In genomic region chr6:126544107-126545036, GRCm38 (mm10) we compare ENCODE assay signal across 22 mouse cellular contexts. TPM values are rescaled to one million over a fixed set of nuclear protein-coding genes. Genes with fewer than 3 reads are reported as not detected.
DNase-seq lines count a peak whose midpoint lies in the region; ATAC-seq lines count a peak whose summit lies in the region.
"Had no signal": no experiment of that assay in that cellular context is flagged by ENCODE, and none has a peak within 500 bp of the region (broad histone marks: within the 10 kb centered on the region; RNA-seq: fewer than 3 reads in every experiment).

No protein-coding gene starts in this region.

- H3K9ac ChIP-seq in forebrain, embryonic 14.5 days (ENCODE audit: low read length) = no peak overlapping the region
- H3K9ac ChIP-seq in midbrain, embryonic 13.5 days (replicated peaks) = no peak overlapping the region
- H3K9ac ChIP-seq: liver, postnatal 0 days had no signal

- no peak overlapping the region for H3K4me2 ChIP-seq in forebrain, embryonic 14.5 days (ENCODE audit: low read length)
- no peak overlapping the region for H3K4me2 ChIP-seq in midbrain, embryonic 13.5 days (replicated peaks)
- H3K4me2 ChIP-seq: heart, embryonic 11.5 days had no signal

- ATAC-seq in forebrain, embryonic 14.5 days = peak; percentile 48; the same call in 1 of the 2 replicates
- peak; percentile 55; the same call in 1 of the 2 replicates for ATAC-seq in midbrain, embryonic 13.5 days
- ATAC-seq: inflammation-experienced regulatory T-cells, adult 6 months; liver, postnatal 0 days had no signal

- no peak overlapping the region for H3K4me3 ChIP-seq in forebrain, embryonic 14.5 days (ENCODE audit: low read depth, low read length)
- no peak overlapping the region for H3K4me3 ChIP-seq in midbrain, embryonic 13.5 days (replicated peaks)
- H3K4me3 ChIP-seq: embryonic facial prominence, embryonic 10.5 days; gastrocnemius, adult 2 months; limb, embryonic 10.5 days had no signal

- DNase-seq in left cerebral cortex, postnatal 4 days = peak; percentile 17
- no peak for DNase-seq in left cerebral cortex, postnatal 10 days (ENCODE audit: extremely low spot score in 1 of 2, low spot score in 2 of 2)
- DNase-seq in Muller cell, postnatal 12 days (ENCODE audit: inconsistent ontology term) = peak; percentile 19
- peak; percentile 49 for DNase-seq in forebrain, embryonic 14.5 days (ENCODE audit: low spot score)
- DNase-seq in layer of hippocampus, adult 11-12 months (ENCODE audit: low spot score) = no peak
- no peak for DNase-seq in lung, adult 18-20 months
- DNase-seq: adrenal gland, adult 2 months; cerebellum, adult 8-10 months; gastrocnemius, adult 2 months; heart, postnatal 14 days; kidney, adult 2 months; kidney, postnatal 10 days; liver, postnatal 0 days; right cerebral cortex, postnatal 25 days had no signal

- 46% methylated on average over 16 of the region's 16 CpGs for WGBS in forebrain, embryonic 14.5 days
- WGBS in midbrain, embryonic 13.5 days = 58% methylated on average over 16 of the region's 16 CpGs

- intact Hi-C loops in left cerebral cortex, postnatal 4 days (cut with DNase I) = no loop called here
- intact Hi-C loops in left cerebral cortex, postnatal 10 days (cut with DNase I) = no loop called here

- H3K27me3 ChIP-seq in forebrain, embryonic 14.5 days (replicated peaks; ENCODE audit: control insufficient read depth, insufficient read depth, low read length) = no peaks in the 10 kb centered on the region
- no peaks in the 10 kb centered on the region for H3K27me3 ChIP-seq in midbrain, embryonic 13.5 days

- H3K4me1 ChIP-seq in forebrain, embryonic 14.5 days (ENCODE audit: control insufficient read depth, insufficient read depth, low read length) = no peaks in the 10 kb centered on the region
- peaks cover 11% of the 10 kb centered on the region; the same call in 1 of the 2 replicates for H3K4me1 ChIP-seq in midbrain, embryonic 13.5 days (replicated peaks)

- no peaks in the 10 kb centered on the region for H3K36me3 ChIP-seq in forebrain, embryonic 14.5 days (ENCODE audit: control insufficient read depth, insufficient read depth, low read length)
- no peaks in the 10 kb centered on the region for H3K36me3 ChIP-seq in midbrain, embryonic 13.5 days
- H3K36me3 ChIP-seq: embryonic facial prominence, embryonic 10.5 days; limb, embryonic 10.5 days had no signal

- H3K27ac ChIP-seq in forebrain, embryonic 14.5 days (ENCODE audit: low read depth, low read length) = peak overlapping the region; percentile 45; the same call in 1 of the 2 replicates
- peak overlapping the region; percentile 48; the same call in 1 of the 2 replicates for H3K27ac ChIP-seq in midbrain, embryonic 13.5 days
- H3K27ac ChIP-seq: embryonic facial prominence, embryonic 10.5 days; gastrocnemius, adult 2 months; limb, embryonic 10.5 days had no signal

- no peaks in the 10 kb centered on the region for H3K9me3 ChIP-seq in forebrain, embryonic 14.5 days (replicated peaks; ENCODE audit: control insufficient read depth, low read length)
- H3K9me3 ChIP-seq in midbrain, embryonic 13.5 days = no peaks in the 10 kb centered on the region
- H3K9me3 ChIP-seq: embryonic facial prominence, embryonic 10.5 days; limb, embryonic 10.5 days had no signal

RNA-seq across cellular contexts. Expression of gene Kcna5, which starts 9.2 kb away (rescaled TPM):
- 1 to 10 TPM; 1.3 to 1.9 TPM for total RNA-seq in left cerebral cortex, postnatal 4 days (2021)
- total RNA-seq in left cerebral cortex, postnatal 10 days (2021) = 1 to 10 TPM; 2.9 to 4.3 TPM
- polyA plus RNA-seq in forebrain, embryonic 14.5 days (2014; fragmentation: Nextera tagmentation; extraction: Ambion mirVana) = 1.4 and 1.6 TPM in 2 replicates
- 3.3 and 5.5 TPM in 2 replicates for polyA plus RNA-seq in midbrain, embryonic 13.5 days (2015; fragmentation: Nextera tagmentation; extraction: Ambion mirVana)
- total RNA-seq: common myeloid progenitor, adult 5-6 weeks had no signal
- polyA plus RNA-seq: C2C12; inflammation-experienced regulatory T-cells, adult 6 months; liver, adult 2 months had no signal

Comparison
In these comparisons a context has a peak if more than half of its experiments do, and no peak if none do; other contexts are left out.
1. DNase-seq: peak in left cerebral cortex, postnatal 4 days (single experiment), Muller cell, postnatal 12 days (single experiment) and forebrain, embryonic 14.5 days (single experiment); none in left cerebral cortex, postnatal 10 days (0 of 2), layer of hippocampus, adult 11-12 months (single experiment) and lung, adult 18-20 months (0 of 2).